Mouse (Mus musculus) limb, embryonic 12.5 days (tissue): ENCODE results near the gene Ip6k3. TPM values are rescaled to one million over a fixed set of nuclear protein-coding genes. Genes with fewer than 3 reads are reported as not detected.
A peak's percentile ranks its signal among the peaks of the same experiment; 100 is the strongest.

ENCODE experiments used
- ATAC-seq: fragments of 200-750 bp; cut with Nextera tagmentation; 2 replicates; pipeline ENCODE4 v1.8.0; 2017; ENCODE audit warnings: low read depth, moderate TSS enrichment; ENCODE audit not compliant: insufficient number of reproducible peaks, insufficient read depth, low FRiP score, low TSS enrichment
- H3K27ac ChIP-seq: fragments of 300-500 bp; sonication (generic); 2 replicates; pipeline ENCODE4 v1.5.1; 2016; ENCODE audit warnings: mild to moderate bottlenecking, moderate library complexity
- H3K27me3 ChIP-seq: fragments of 300-500 bp; sonication (generic); 2 replicates; pipeline ENCODE4 v1.6.1; 2016; ENCODE audit warnings: mild to moderate bottlenecking, moderate library complexity
- H3K36me3 ChIP-seq: fragments of 300-500 bp; sonication (generic); 2 replicates; pipeline ENCODE4 v1.6.1; 2016; ENCODE audit warnings: mild to moderate bottlenecking, moderate library complexity
- H3K4me1 ChIP-seq: fragments of 300-500 bp; sonication (generic); replicated peaks from 2 replicates; pipeline ENCODE4 v1.6.1; 2016
- H3K4me2 ChIP-seq: fragments of 300-500 bp; sonication (generic); 2 replicates; pipeline ENCODE4 v1.6.1; 2016; ENCODE audit warnings: mild to moderate bottlenecking, moderate library complexity
- H3K4me3 ChIP-seq: fragments of 300-500 bp; sonication (generic); replicated peaks from 2 replicates; pipeline ENCODE4 v1.5.1; 2016; ENCODE audit warnings: mild to moderate bottlenecking
- H3K9ac ChIP-seq: fragments of 300-500 bp; sonication (generic); replicated peaks from 2 replicates; pipeline ENCODE4 v1.6.1; 2016; ENCODE audit warnings: mild to moderate bottlenecking, moderate library complexity
- H3K9me3 ChIP-seq: fragments of 300-500 bp; sonication (generic); 2 replicates; pipeline ENCODE4 v1.6.1; 2016; ENCODE audit warnings: mild to moderate bottlenecking, moderate library complexity
- WGBS: fragments of 180-500 bp; shearing (Covaris S2); methylation state at CpG from one replicate; pipeline ENCODE4 v1.1.7; 2016; 5-methylcytosine and 5-hydroxymethylcytosine counted together
- polyA plus RNA-seq: library from polyadenylated mRNA; unstranded; fragments of >200 nt; fragmentation: Nextera tagmentation; extraction: Ambion mirVana; gene quantifications from 2 replicates; pipeline ENCODE4 v1.2.1, GENCODE M21; 2016

Ip6k3 gene
- polyA plus RNA-seq, 1 experiment from 2014 or later = 0.45 TPM

GRCm38 (mm10) chr17:27181666-27182065 lies 14.1 kb upstream of the Ip6k3 start:
- Histone ChIP-seq H3K9me3 (no peaks in the 10 kb centered on the region), H3K4me1 (peaks cover 14% of the 10 kb centered on the region), H3K27ac (no peak overlapping the region), H3K4me3 (no peak overlapping the region), H3K4me2 (no peak overlapping the region), H3K9ac (no peak overlapping the region; the same call in 1 of the 2 replicates), H3K27me3 (no peaks in the 10 kb centered on the region), H3K36me3 (no peaks in the 10 kb centered on the region)
- WGBS = 38% methylated on average over 3 of the region's 3 CpGs
- ATAC-seq = no peak

- Histone ChIP-seq H3K4me3 (no peak overlapping the region), H3K27ac (no peak overlapping the region), H3K4me1 (peaks cover 30% of the 10 kb centered on the region), H3K9me3 (no peaks in the 10 kb centered on the region), H3K27me3 (no peaks in the 10 kb centered on the region), H3K9ac (no peak overlapping the region; the same call in 1 of the 2 replicates), H3K4me2 (no peak overlapping the region), H3K36me3 (no peaks in the 10 kb centered on the region)
- WGBS = 41% methylated on average over 12 of the region's 12 CpGs
- ATAC-seq = no peak
Observed at GRCm38 (mm10) chr17:27179681-27180280, 12.2 kb upstream of the Ip6k3 start.

GRCm38 (mm10) chr17:27178427-27179177 lies 11.0 kb upstream of the Ip6k3 start:
- Histone ChIP-seq H3K9me3 (no peaks in the 10 kb centered on the region), H3K27me3 (no peaks in the 10 kb centered on the region), H3K4me1 (peaks cover 35% of the 10 kb centered on the region), H3K4me2 (no peak overlapping the region), H3K4me3 (no peak overlapping the region), H3K27ac (no peak overlapping the region), H3K36me3 (no peaks in the 10 kb centered on the region), H3K9ac (no peak overlapping the region)
- no peak for ATAC-seq
- WGBS = 91% methylated on average over 17 of the region's 17 CpGs

GRCm38 (mm10) chr17:27178019-27178418 lies 10.4 kb upstream of the Ip6k3 start:
- no peak for ATAC-seq
- no peak overlapping the region for H3K9ac ChIP-seq
- H3K4me3 ChIP-seq = no peak overlapping the region
- 92% methylated on average over 9 of the region's 9 CpGs for WGBS
- no peaks in the 10 kb centered on the region for H3K36me3 ChIP-seq
- no peak overlapping the region for H3K4me2 ChIP-seq
- H3K27me3 ChIP-seq = no peaks in the 10 kb centered on the region
- no peak overlapping the region for H3K27ac ChIP-seq
- no peaks in the 10 kb centered on the region for H3K9me3 ChIP-seq
- peaks cover 38% of the 10 kb centered on the region for H3K4me1 ChIP-seq

- no peaks in the 10 kb centered on the region for H3K9me3 ChIP-seq
- no peaks in the 10 kb centered on the region for H3K27me3 ChIP-seq
- H3K4me2 ChIP-seq = no peak overlapping the region
- no peaks in the 10 kb centered on the region for H3K36me3 ChIP-seq
- H3K9ac ChIP-seq = no peak overlapping the region
- peaks cover 43% of the 10 kb centered on the region for H3K4me1 ChIP-seq
- ATAC-seq = no peak
- H3K27ac ChIP-seq = no peak overlapping the region
- WGBS = 84% methylated on average over 4 of the region's 4 CpGs
- H3K4me3 ChIP-seq = no peak overlapping the region
Observed at GRCm38 (mm10) chr17:27176754-27177153, 9.2 kb upstream of the Ip6k3 start.

- no peaks in the 10 kb centered on the region for H3K9me3 ChIP-seq
- no peak overlapping the region for H3K4me3 ChIP-seq
- no peaks in the 10 kb centered on the region for H3K36me3 ChIP-seq
- ATAC-seq = no peak
- 65% methylated on average over 3 of the region's 3 CpGs for WGBS
- no peak overlapping the region for H3K4me2 ChIP-seq
- H3K27me3 ChIP-seq = no peaks in the 10 kb centered on the region
- no peak overlapping the region for H3K27ac ChIP-seq
- H3K9ac ChIP-seq = no peak overlapping the region
- peaks cover 43% of the 10 kb centered on the region for H3K4me1 ChIP-seq
Observed at GRCm38 (mm10) chr17:27176287-27176686, 8.7 kb upstream of the Ip6k3 start.

- Histone ChIP-seq H3K4me3 (no peak overlapping the region), H3K4me2 (peak overlapping the region; percentile 28), H3K27ac (peak overlapping the region; percentile 59; the same call in 1 of the 2 replicates), H3K9ac (peak overlapping the region; percentile 34; the same call in 1 of the 2 replicates), H3K4me1 (peaks cover 52% of the 10 kb centered on the region), H3K27me3 (no peaks in the 10 kb centered on the region), H3K36me3 (no peaks in the 10 kb centered on the region), H3K9me3 (no peaks in the 10 kb centered on the region)
- ATAC-seq = peak; percentile 58; the same call in 1 of the 2 replicates
- WGBS = 24% methylated on average over 14 of the region's 14 CpGs
Observed at GRCm38 (mm10) chr17:27175196-27175874, 7.7 kb upstream of the Ip6k3 start.

GRCm38 (mm10) chr17:27173715-27174114 lies 6.1 kb upstream of the Ip6k3 start:
- Histone ChIP-seq H3K4me1 (peaks cover 52% of the 10 kb centered on the region), H3K27ac (no peak overlapping the region; the same call in 1 of the 2 replicates), H3K27me3 (no peaks in the 10 kb centered on the region), H3K36me3 (no peaks in the 10 kb centered on the region), H3K9me3 (no peaks in the 10 kb centered on the region), H3K9ac (no peak overlapping the region), H3K4me2 (no peak overlapping the region), H3K4me3 (no peak overlapping the region)
- ATAC-seq = no peak
- 77% methylated on average over 3 of the region's 3 CpGs for WGBS

GRCm38 (mm10) chr17:27172459-27172858 lies 4.9 kb upstream of the Ip6k3 start:
- peaks cover 54% of the 10 kb centered on the region for H3K4me1 ChIP-seq
- no peak overlapping the region for H3K9ac ChIP-seq
- H3K9me3 ChIP-seq = no peaks in the 10 kb centered on the region
- H3K36me3 ChIP-seq = no peaks in the 10 kb centered on the region
- no peak overlapping the region for H3K4me2 ChIP-seq
- 90% methylated on average over 9 of the region's 9 CpGs for WGBS
- H3K27ac ChIP-seq = no peak overlapping the region
- no peak overlapping the region for H3K4me3 ChIP-seq
- ATAC-seq = no peak
- H3K27me3 ChIP-seq = no peaks in the 10 kb centered on the region

- Histone ChIP-seq H3K9me3 (no peaks in the 10 kb centered on the region), H3K9ac (no peak overlapping the region), H3K4me3 (no peak overlapping the region), H3K4me2 (no peak overlapping the region), H3K27ac (peak overlapping the region; percentile 86; the same call in 1 of the 2 replicates), H3K27me3 (no peaks in the 10 kb centered on the region), H3K36me3 (no peaks in the 10 kb centered on the region), H3K4me1 (peaks cover 52% of the 10 kb centered on the region)
- WGBS = 85% methylated on average over 5 of the region's 5 CpGs
- ATAC-seq = no peak
Observed at GRCm38 (mm10) chr17:27171121-27171520, 3.5 kb upstream of the Ip6k3 start.

- no peak for ATAC-seq
- no peaks in the 10 kb centered on the region for H3K27me3 ChIP-seq
- no peaks in the 10 kb centered on the region for H3K9me3 ChIP-seq
- WGBS = 46% methylated on average over 11 of the region's 11 CpGs
- H3K9ac ChIP-seq = 0 out of 2 replicates have a peak overlapping the region, but pooled peaks have one; percentile 12
- H3K4me2 ChIP-seq = peak overlapping the region; percentile 10; the same call in 1 of the 2 replicates
- H3K27ac ChIP-seq = peak overlapping the region; percentile 86
- no peaks in the 10 kb centered on the region for H3K36me3 ChIP-seq
- no peak overlapping the region for H3K4me3 ChIP-seq
- peaks cover 49% of the 10 kb centered on the region for H3K4me1 ChIP-seq
Observed at GRCm38 (mm10) chr17:27169952-27170695, 2.5 kb upstream of the Ip6k3 start.
